Mouse (Mus musculus): Measurements from ENCODE around the gene Sdk1. TPM values are rescaled to one million over a fixed set of nuclear protein-coding genes. Genes with fewer than 3 reads are reported as not detected.

The Sdk1 gene
- polyA plus RNA-seq, 1 experiment from 2014 or later: 1.1 TPM

GRCm38 (mm10) chr5:142130004-142130403, 888.7 kb downstream of the Sdk1 start:
- Histone ChIP-seq H3K9me3 (replicated peaks; ENCODE audit: control insufficient read depth, low read length) (no peaks in the 10 kb centered on the region), H3K36me3 (ENCODE audit: control insufficient read depth, insufficient read depth, low read length) (no peaks in the 10 kb centered on the region), H3K4me1 (ENCODE audit: control insufficient read depth, insufficient read depth, low read length) (no peaks in the 10 kb centered on the region), H3K4me3 (ENCODE audit: low read depth, low read length) (no peak overlapping the region), H3K27ac (ENCODE audit: low read depth, low read length) (no peak overlapping the region), H3K27me3 (replicated peaks; ENCODE audit: control insufficient read depth, insufficient read depth, low read length) (no peaks in the 10 kb centered on the region), H3K4me2 (ENCODE audit: low read length) (no peak overlapping the region), H3K9ac (ENCODE audit: low read length) (no peak overlapping the region)
- DNase-seq (ENCODE audit: low spot score) (no peak), ATAC-seq (no peak)
- WGBS: 0% methylated on average over 2 of the region's 2 CpGs

GRCm38 (mm10) chr5:142139978-142140377, 898.7 kb downstream of the Sdk1 start:
- DNase-seq (ENCODE audit: low spot score): peak; percentile 59
- 68% methylated on average over 7 of the region's 7 CpGs for WGBS
- H3K27me3 ChIP-seq (replicated peaks; ENCODE audit: control insufficient read depth, insufficient read depth, low read length): no peaks in the 10 kb centered on the region
- H3K9me3 ChIP-seq (replicated peaks; ENCODE audit: control insufficient read depth, low read length): no peaks in the 10 kb centered on the region
- no peaks in the 10 kb centered on the region for H3K36me3 ChIP-seq (ENCODE audit: control insufficient read depth, insufficient read depth, low read length)
- no peak for ATAC-seq
- H3K4me2 ChIP-seq (ENCODE audit: low read length): no peak overlapping the region
- H3K4me1 ChIP-seq (ENCODE audit: control insufficient read depth, insufficient read depth, low read length): no peaks in the 10 kb centered on the region
- H3K27ac ChIP-seq (ENCODE audit: low read depth, low read length): no peak overlapping the region
- no peak overlapping the region for H3K9ac ChIP-seq (ENCODE audit: low read length)
- no peak overlapping the region for H3K4me3 ChIP-seq (ENCODE audit: low read depth, low read length)

- no peak overlapping the region for H3K4me2 ChIP-seq (ENCODE audit: low read length)
- 81% methylated on average over 8 of the region's 8 CpGs for WGBS
- ATAC-seq (no peak), DNase-seq (ENCODE audit: low spot score) (peak; percentile 23)
- no peaks in the 10 kb centered on the region for H3K36me3 ChIP-seq (ENCODE audit: control insufficient read depth, insufficient read depth, low read length)
- no peaks in the 10 kb centered on the region for H3K4me1 ChIP-seq (ENCODE audit: control insufficient read depth, insufficient read depth, low read length)
- H3K4me3 ChIP-seq (ENCODE audit: low read depth, low read length): no peak overlapping the region
- H3K9ac ChIP-seq (ENCODE audit: low read length): no peak overlapping the region
- H3K27me3 ChIP-seq (replicated peaks; ENCODE audit: control insufficient read depth, insufficient read depth, low read length): no peaks in the 10 kb centered on the region
- H3K27ac ChIP-seq (ENCODE audit: low read depth, low read length): no peak overlapping the region
- no peaks in the 10 kb centered on the region for H3K9me3 ChIP-seq (replicated peaks; ENCODE audit: control insufficient read depth, low read length)
Measured at GRCm38 (mm10) chr5:142149594-142149993, 908.3 kb downstream of the Sdk1 start.

GRCm38 (mm10) chr5:142150756-142151155, 909.5 kb downstream of the Sdk1 start:
- no peak overlapping the region for H3K27ac ChIP-seq (ENCODE audit: low read depth, low read length)
- no peak for ATAC-seq
- H3K4me2 ChIP-seq (ENCODE audit: low read length): no peak overlapping the region
- H3K27me3 ChIP-seq (replicated peaks; ENCODE audit: control insufficient read depth, insufficient read depth, low read length): no peaks in the 10 kb centered on the region
- 96% methylated on average over 4 of the region's 4 CpGs for WGBS
- H3K4me1 ChIP-seq (ENCODE audit: control insufficient read depth, insufficient read depth, low read length): no peaks in the 10 kb centered on the region
- DNase-seq (ENCODE audit: low spot score): no peak
- no peak overlapping the region for H3K9ac ChIP-seq (ENCODE audit: low read length)
- H3K9me3 ChIP-seq (replicated peaks; ENCODE audit: control insufficient read depth, low read length): no peaks in the 10 kb centered on the region
- no peak overlapping the region for H3K4me3 ChIP-seq (ENCODE audit: low read depth, low read length)
- no peaks in the 10 kb centered on the region for H3K36me3 ChIP-seq (ENCODE audit: control insufficient read depth, insufficient read depth, low read length)

GRCm38 (mm10) chr5:142156868-142157852, 915.9 kb downstream of the Sdk1 start:
- Histone ChIP-seq H3K27ac (ENCODE audit: low read depth, low read length) (no peak overlapping the region), H3K4me1 (ENCODE audit: control insufficient read depth, insufficient read depth, low read length) (no peaks in the 10 kb centered on the region), H3K36me3 (ENCODE audit: control insufficient read depth, insufficient read depth, low read length) (no peaks in the 10 kb centered on the region), H3K27me3 (replicated peaks; ENCODE audit: control insufficient read depth, insufficient read depth, low read length) (no peaks in the 10 kb centered on the region), H3K4me2 (ENCODE audit: low read length) (no peak overlapping the region), H3K9ac (ENCODE audit: low read length) (no peak overlapping the region), H3K9me3 (replicated peaks; ENCODE audit: control insufficient read depth, low read length) (no peaks in the 10 kb centered on the region), H3K4me3 (ENCODE audit: low read depth, low read length) (no peak overlapping the region)
- ATAC-seq (peak; percentile 50; the same call in 1 of the 2 replicates), DNase-seq (ENCODE audit: low spot score) (peak; percentile 67)
- 31% methylated on average over 17 of the region's 17 CpGs for WGBS

DNA sequence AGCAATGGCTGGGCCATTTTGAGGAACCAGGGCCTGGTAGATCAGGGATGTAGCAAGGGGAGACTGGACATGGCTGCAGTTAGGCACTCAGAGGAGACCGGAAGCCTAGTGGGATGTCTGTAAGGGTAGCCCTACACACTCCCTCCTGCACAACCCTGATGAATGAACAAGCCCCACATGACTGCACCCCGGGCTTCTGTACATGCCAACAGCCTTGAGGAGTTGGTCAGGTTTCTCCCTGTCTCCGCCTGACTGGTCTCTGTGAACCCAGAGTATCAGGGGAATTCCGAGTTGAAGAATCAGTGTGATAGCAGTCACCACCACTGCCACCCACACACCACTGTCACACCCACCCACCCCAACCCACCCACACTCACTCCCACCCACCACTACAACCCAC, 922.2 kb downstream of the Sdk1 start:
- H3K9me3 ChIP-seq (replicated peaks; ENCODE audit: control insufficient read depth, low read length): no peaks in the 10 kb centered on the region
- no peak for DNase-seq (ENCODE audit: low spot score)
- H3K36me3 ChIP-seq (ENCODE audit: control insufficient read depth, insufficient read depth, low read length): no peaks in the 10 kb centered on the region
- no peaks in the 10 kb centered on the region for H3K4me1 ChIP-seq (ENCODE audit: control insufficient read depth, insufficient read depth, low read length)
- no peak for ATAC-seq
- H3K27me3 ChIP-seq (replicated peaks; ENCODE audit: control insufficient read depth, insufficient read depth, low read length): no peaks in the 10 kb centered on the region
- no peak overlapping the region for H3K9ac ChIP-seq (ENCODE audit: low read length)
- H3K27ac ChIP-seq (ENCODE audit: low read depth, low read length): no peak overlapping the region
- 95% methylated on average over 4 of the region's 4 CpGs for WGBS
- no peak overlapping the region for H3K4me2 ChIP-seq (ENCODE audit: low read length)
- no peak overlapping the region for H3K4me3 ChIP-seq (ENCODE audit: low read depth, low read length)

- 84% methylated on average over 4 of the region's 4 CpGs for WGBS
- Histone ChIP-seq H3K27me3 (replicated peaks; ENCODE audit: control insufficient read depth, insufficient read depth, low read length) (0 out of 2 replicates have a peak, but pooled peaks cover 4% of the 10 kb centered on the region), H3K36me3 (ENCODE audit: control insufficient read depth, insufficient read depth, low read length) (no peaks in the 10 kb centered on the region), H3K4me1 (ENCODE audit: control insufficient read depth, insufficient read depth, low read length) (0 out of 2 replicates have a peak, but pooled peaks cover 3% of the 10 kb centered on the region), H3K9me3 (replicated peaks; ENCODE audit: control insufficient read depth, low read length) (no peaks in the 10 kb centered on the region), H3K27ac (ENCODE audit: low read depth, low read length) (no peak overlapping the region), H3K4me2 (ENCODE audit: low read length) (no peak overlapping the region), H3K4me3 (ENCODE audit: low read depth, low read length) (no peak overlapping the region), H3K9ac (ENCODE audit: low read length) (no peak overlapping the region)
- ATAC-seq: no peak
- DNase-seq (ENCODE audit: low spot score): no peak
Measured at GRCm38 (mm10) chr5:142173636-142174035, 932.3 kb downstream of the Sdk1 start.

GRCm38 (mm10) chr5:142178164-142178563, 936.9 kb downstream of the Sdk1 start:
- Histone ChIP-seq H3K4me1 (ENCODE audit: control insufficient read depth, insufficient read depth, low read length) (peaks cover 9% of the 10 kb centered on the region; the same call in 1 of the 2 replicates), H3K27ac (ENCODE audit: low read depth, low read length) (no peak overlapping the region), H3K4me3 (ENCODE audit: low read depth, low read length) (no peak overlapping the region), H3K36me3 (ENCODE audit: control insufficient read depth, insufficient read depth, low read length) (no peaks in the 10 kb centered on the region), H3K9ac (ENCODE audit: low read length) (no peak overlapping the region), H3K4me2 (ENCODE audit: low read length) (no peak overlapping the region), H3K27me3 (replicated peaks; ENCODE audit: control insufficient read depth, insufficient read depth, low read length) (peaks cover 17% of the 10 kb centered on the region), H3K9me3 (replicated peaks; ENCODE audit: control insufficient read depth, low read length) (no peaks in the 10 kb centered on the region)
- DNase-seq (ENCODE audit: low spot score): peak; percentile 38
- ATAC-seq: peak; percentile 50
- 49% methylated on average over 8 of the region's 8 CpGs for WGBS

DNA sequence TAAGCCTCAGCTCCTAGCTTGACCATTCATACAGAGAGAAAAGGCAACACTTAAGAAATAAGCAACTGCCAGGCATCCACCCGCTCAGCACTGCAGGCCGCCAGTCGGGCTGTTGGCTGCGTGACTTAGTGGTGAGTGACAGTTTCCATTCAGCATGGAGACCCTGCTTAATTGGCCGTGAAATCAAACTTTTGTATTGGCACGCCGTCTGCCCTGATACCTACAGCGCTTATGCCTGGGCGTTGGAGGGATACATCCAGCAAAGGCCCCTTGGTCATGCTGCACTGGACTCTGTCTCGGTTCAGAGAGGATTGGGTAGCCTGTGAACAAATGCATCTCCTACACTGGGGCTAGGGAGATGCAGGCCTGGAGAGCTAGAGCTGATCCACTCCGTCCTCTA, 938.0 kb downstream of the Sdk1 start:
- peaks cover 17% of the 10 kb centered on the region for H3K27me3 ChIP-seq (replicated peaks; ENCODE audit: control insufficient read depth, insufficient read depth, low read length)
- DNase-seq (ENCODE audit: low spot score): peak; percentile 67
- no peak overlapping the region for H3K4me3 ChIP-seq (ENCODE audit: low read depth, low read length)
- no peaks in the 10 kb centered on the region for H3K36me3 ChIP-seq (ENCODE audit: control insufficient read depth, insufficient read depth, low read length)
- 4% methylated on average over 11 of the region's 11 CpGs for WGBS
- ATAC-seq: peak; percentile 58
- H3K4me1 ChIP-seq (ENCODE audit: control insufficient read depth, insufficient read depth, low read length): peaks cover 9% of the 10 kb centered on the region; the same call in 1 of the 2 replicates
- no peak overlapping the region; the same call in 1 of the 2 replicates for H3K9ac ChIP-seq (ENCODE audit: low read length)
- H3K9me3 ChIP-seq (replicated peaks; ENCODE audit: control insufficient read depth, low read length): no peaks in the 10 kb centered on the region
- H3K27ac ChIP-seq (ENCODE audit: low read depth, low read length): no peak overlapping the region
- H3K4me2 ChIP-seq (ENCODE audit: low read length): no peak overlapping the region
